Mouse (Mus musculus) yolk sac, embryonic 10.5 days (tissue): ENCODE measurements around the gene Gm20388.

Source experiments
- DNase-seq: peaks from one replicate; pipeline ENCODE4 v3.0.0-alpha.2; 2017; ENCODE audit warnings: low spot score

Gm20388 gene

GRCm38 (mm10) chr8:124290911-124291691 lies 4380.5 kb downstream of the Gm20388 start:
- DNase-seq, result no peak

GRCm38 (mm10) chr8:124291693-124292092 lies 4381.1 kb downstream of the Gm20388 start:
- no peak for DNase-seq

- no peak for DNase-seq
Observed at GRCm38 (mm10) chr8:124292965-124293364, 4382.3 kb downstream of the Gm20388 start.

GRCm38 (mm10) chr8:124294425-124294824 lies 4383.8 kb downstream of the Gm20388 start:
- DNase-seq, result no peak

GRCm38 (mm10) chr8:124294900-124295299 lies 4384.3 kb downstream of the Gm20388 start:
- no peak for DNase-seq

GRCm38 (mm10) chr8:124295357-124295756 lies 4384.7 kb downstream of the Gm20388 start:
- no peak for DNase-seq

- no peak for DNase-seq
Observed at GRCm38 (mm10) chr8:124301512-124301911, 4390.9 kb downstream of the Gm20388 start.

- no peak for DNase-seq
Observed at GRCm38 (mm10) chr8:124301935-124302555, 4391.4 kb downstream of the Gm20388 start.

- no peak for DNase-seq
Observed at GRCm38 (mm10) chr8:124303211-124303902, 4392.7 kb downstream of the Gm20388 start.

- DNase-seq, result no peak
Observed at GRCm38 (mm10) chr8:124304141-124304540, 4393.5 kb downstream of the Gm20388 start.

GRCm38 (mm10) chr8:124306574-124306973 lies 4395.9 kb downstream of the Gm20388 start:
- peak; percentile 40 for DNase-seq

GRCm38 (mm10) chr8:124307700-124308099 lies 4397.1 kb downstream of the Gm20388 start:
- DNase-seq, result no peak

GRCm38 (mm10) chr8:124310509-124310908 lies 4399.9 kb downstream of the Gm20388 start:
- peak; percentile 39 for DNase-seq

GRCm38 (mm10) chr8:124311111-124311510 lies 4400.5 kb downstream of the Gm20388 start:
- no peak for DNase-seq

- no peak for DNase-seq
Observed at GRCm38 (mm10) chr8:124311723-124312122, 4401.1 kb downstream of the Gm20388 start.

- no peak for DNase-seq
Observed at GRCm38 (mm10) chr8:124312228-124312627, 4401.6 kb downstream of the Gm20388 start.

- no peak for DNase-seq
Observed at GRCm38 (mm10) chr8:124314803-124315202, 4404.2 kb downstream of the Gm20388 start.

GRCm38 (mm10) chr8:124316466-124317136 lies 4406.0 kb downstream of the Gm20388 start:
- peak; percentile 19 for DNase-seq

GRCm38 (mm10) chr8:124317191-124317682 lies 4406.6 kb downstream of the Gm20388 start:
- no peak for DNase-seq

GRCm38 (mm10) chr8:124317821-124318220 lies 4407.2 kb downstream of the Gm20388 start:
- DNase-seq, result no peak

GRCm38 (mm10) chr8:124318612-124319315 lies 4408.1 kb downstream of the Gm20388 start:
- no peak for DNase-seq

- DNase-seq, result no peak
Observed at GRCm38 (mm10) chr8:124319316-124319652, 4408.6 kb downstream of the Gm20388 start.
